Mouse (Mus musculus): ENCODE results near the gene Kcnh1.

- TF ChIP-seq CTCF (IDR thresholded peaks at IDR 0.05; ENCODE audit: extremely low read depth, insufficient read length, insufficient replicate concordance, low read depth, low read length) (no peak), POLR2A (IDR thresholded peaks at IDR 0.05; ENCODE audit: low read depth, low read length) (no peak)
Observed at GRCm38 (mm10) chr1:192391041-192391440, 200.5 kb downstream of the Kcnh1 start.

Measured in small intestine, adult 2 months (tissue).